Mouse (Mus musculus): Measurements from ENCODE around the gene Comp. TPM values are rescaled to one million over a fixed set of nuclear protein-coding genes. Genes with fewer than 3 reads are reported as not detected.

Gene Comp
- polyA plus RNA-seq (2015; fragmentation: Nextera tagmentation; extraction: Ambion mirVana), result 0.21 and 0.42 TPM in 2 replicates

GRCm38 (mm10) chr8:70373397-70374317 lies at the start of gene Comp:
Gene Comp, plus strand, starts transcription at chr8:70373558.
- H3K36me3 ChIP-seq, result no peaks in the 10 kb centered on the region
- H3K4me2 ChIP-seq (replicated peaks), result peak within 1 kb of the TSS; percentile 50
- H3K9me3 ChIP-seq, result no peaks in the 10 kb centered on the region
- no peak for ATAC-seq
- no peak within 1 kb of the TSS for H3K9ac ChIP-seq (replicated peaks)
- H3K4me1 ChIP-seq (replicated peaks), result peaks cover 25% of the 10 kb centered on the region
- peak within 1 kb of the TSS; percentile 34 for H3K4me3 ChIP-seq (replicated peaks)
- 2% methylated on average over 47 of the region's 47 CpGs for WGBS
- peaks cover 83% of the 10 kb centered on the region for H3K27me3 ChIP-seq
- no peak within 1 kb of the TSS for H3K27ac ChIP-seq

- H3K36me3 ChIP-seq, result peaks cover 81% of the 10 kb centered on the region
- 95% methylated on average over 3 of the region's 3 CpGs for WGBS
- H3K4me3 ChIP-seq (replicated peaks), result no peak overlapping the region
- no peak for ATAC-seq
- H3K27ac ChIP-seq, result no peak overlapping the region
- H3K4me1 ChIP-seq (replicated peaks), result no peaks in the 10 kb centered on the region
- H3K9me3 ChIP-seq, result no peaks in the 10 kb centered on the region
- H3K4me2 ChIP-seq (replicated peaks), result no peak overlapping the region
- no peak overlapping the region for H3K9ac ChIP-seq (replicated peaks)
- H3K27me3 ChIP-seq, result peaks cover 2% of the 10 kb centered on the region; the same call in 1 of the 2 replicates
Observed at GRCm38 (mm10) chr8:70323716-70324115, 49.6 kb upstream of the Comp start.

GRCm38 (mm10) chr8:70327512-70327911 lies 45.8 kb upstream of the Comp start:
- Histone ChIP-seq H3K4me2 (replicated peaks) (no peak overlapping the region), H3K9ac (replicated peaks) (no peak overlapping the region), H3K27me3 (peaks cover 15% of the 10 kb centered on the region), H3K27ac (no peak overlapping the region), H3K4me1 (replicated peaks) (peaks cover 35% of the 10 kb centered on the region), H3K36me3 (peaks cover 82% of the 10 kb centered on the region), H3K9me3 (no peaks in the 10 kb centered on the region), H3K4me3 (replicated peaks) (no peak overlapping the region)
- 97% methylated on average over 6 of the region's 6 CpGs for WGBS
- ATAC-seq, result no peak

- Histone ChIP-seq H3K27me3 (peaks cover 15% of the 10 kb centered on the region), H3K4me1 (replicated peaks) (peaks cover 37% of the 10 kb centered on the region), H3K4me2 (replicated peaks) (peak within 1 kb of the TSS; percentile 36), H3K4me3 (replicated peaks) (no peak within 1 kb of the TSS; the same call in 1 of the 2 replicates), H3K9ac (replicated peaks) (peak within 1 kb of the TSS; percentile 48), H3K36me3 (peaks cover 82% of the 10 kb centered on the region), H3K27ac (0 out of 2 replicates have a peak within 1 kb of the TSS, but pooled peaks have one; percentile 25), H3K9me3 (no peaks in the 10 kb centered on the region)
- WGBS, result 22% methylated on average over 14 of the region's 14 CpGs
- no peak for ATAC-seq
Observed at GRCm38 (mm10) chr8:70329124-70329834, 44.1 kb upstream of the Comp start, which contains the start of gene Gdf1. Gene Gdf1, plus strand, starts transcription at chr8:70329817.

- Histone ChIP-seq H3K27me3 (peaks cover 15% of the 10 kb centered on the region), H3K9me3 (no peaks in the 10 kb centered on the region), H3K4me3 (replicated peaks) (no peak overlapping the region; the same call in 1 of the 2 replicates), H3K9ac (replicated peaks) (peak overlapping the region; percentile 48), H3K36me3 (peaks cover 82% of the 10 kb centered on the region), H3K4me1 (replicated peaks) (peaks cover 37% of the 10 kb centered on the region), H3K27ac (0 out of 2 replicates have a peak overlapping the region, but pooled peaks have one; percentile 25), H3K4me2 (replicated peaks) (peak overlapping the region; percentile 36)
- peak; percentile 4 for ATAC-seq
- WGBS, result 7% methylated on average over 45 of the region's 45 CpGs
Observed at GRCm38 (mm10) chr8:70329835-70330740, 43.3 kb upstream of the Comp start.

- 26% methylated on average over 53 of the region's 53 CpGs for WGBS
- Histone ChIP-seq H3K4me3 (replicated peaks) (no peak overlapping the region; the same call in 1 of the 2 replicates), H3K9ac (replicated peaks) (peak overlapping the region; percentile 48), H3K27me3 (peaks cover 15% of the 10 kb centered on the region), H3K9me3 (no peaks in the 10 kb centered on the region), H3K36me3 (peaks cover 83% of the 10 kb centered on the region), H3K4me1 (replicated peaks) (peaks cover 37% of the 10 kb centered on the region), H3K27ac (0 out of 2 replicates have a peak overlapping the region, but pooled peaks have one; percentile 25), H3K4me2 (replicated peaks) (peak overlapping the region; percentile 36)
- ATAC-seq, result peak; percentile 86
Observed at GRCm38 (mm10) chr8:70330741-70331364, 42.5 kb upstream of the Comp start.

GRCm38 (mm10) chr8:70331526-70331925 lies 41.8 kb upstream of the Comp start:
- Histone ChIP-seq H3K4me3 (replicated peaks) (no peak overlapping the region), H3K4me2 (replicated peaks) (no peak overlapping the region), H3K9me3 (no peaks in the 10 kb centered on the region), H3K27me3 (peaks cover 15% of the 10 kb centered on the region), H3K4me1 (replicated peaks) (peaks cover 37% of the 10 kb centered on the region), H3K36me3 (peaks cover 86% of the 10 kb centered on the region), H3K27ac (0 out of 2 replicates have a peak overlapping the region, but pooled peaks have one; percentile 30), H3K9ac (replicated peaks) (peak overlapping the region; percentile 55; the same call in 1 of the 2 replicates)
- WGBS, result 61% methylated on average over 19 of the region's 19 CpGs
- ATAC-seq, result no peak

- Histone ChIP-seq H3K9me3 (no peaks in the 10 kb centered on the region), H3K4me3 (replicated peaks) (no peak overlapping the region), H3K9ac (replicated peaks) (peak overlapping the region; percentile 52; the same call in 1 of the 2 replicates), H3K4me1 (replicated peaks) (peaks cover 37% of the 10 kb centered on the region), H3K36me3 (peaks cover 87% of the 10 kb centered on the region), H3K27me3 (peaks cover 15% of the 10 kb centered on the region), H3K27ac (peak overlapping the region; percentile 71), H3K4me2 (replicated peaks) (0 out of 2 replicates have a peak overlapping the region, but pooled peaks have one; percentile 17)
- WGBS, result 26% methylated on average over 36 of the region's 41 CpGs
- peak; percentile 81 for ATAC-seq
Observed at GRCm38 (mm10) chr8:70332070-70332877, 41.1 kb upstream of the Comp start.

- Histone ChIP-seq H3K9me3 (no peaks in the 10 kb centered on the region), H3K4me1 (replicated peaks) (peaks cover 37% of the 10 kb centered on the region), H3K4me2 (replicated peaks) (no peak overlapping the region), H3K36me3 (peaks cover 90% of the 10 kb centered on the region), H3K9ac (replicated peaks) (no peak overlapping the region), H3K27ac (no peak overlapping the region), H3K4me3 (replicated peaks) (no peak overlapping the region), H3K27me3 (peaks cover 15% of the 10 kb centered on the region)
- 96% methylated on average over 6 of the region's 6 CpGs for WGBS
- 0 out of 2 replicates have a peak, but pooled peaks have one; percentile 1 for ATAC-seq
Observed at GRCm38 (mm10) chr8:70332878-70333202, 40.5 kb upstream of the Comp start.

- Histone ChIP-seq H3K9me3 (no peaks in the 10 kb centered on the region), H3K4me3 (replicated peaks) (no peak overlapping the region), H3K27me3 (no peaks in the 10 kb centered on the region), H3K9ac (replicated peaks) (no peak overlapping the region), H3K4me2 (replicated peaks) (no peak overlapping the region), H3K27ac (no peak overlapping the region), H3K4me1 (replicated peaks) (no peaks in the 10 kb centered on the region), H3K36me3 (peaks cover 100% of the 10 kb centered on the region)
- WGBS, result 91% methylated on average over 7 of the region's 7 CpGs
- no peak for ATAC-seq
Observed at GRCm38 (mm10) chr8:70338931-70339330, 34.4 kb upstream of the Comp start.

Measured in midbrain, embryonic 13.5 days (tissue).